In the genomic region with DNA sequence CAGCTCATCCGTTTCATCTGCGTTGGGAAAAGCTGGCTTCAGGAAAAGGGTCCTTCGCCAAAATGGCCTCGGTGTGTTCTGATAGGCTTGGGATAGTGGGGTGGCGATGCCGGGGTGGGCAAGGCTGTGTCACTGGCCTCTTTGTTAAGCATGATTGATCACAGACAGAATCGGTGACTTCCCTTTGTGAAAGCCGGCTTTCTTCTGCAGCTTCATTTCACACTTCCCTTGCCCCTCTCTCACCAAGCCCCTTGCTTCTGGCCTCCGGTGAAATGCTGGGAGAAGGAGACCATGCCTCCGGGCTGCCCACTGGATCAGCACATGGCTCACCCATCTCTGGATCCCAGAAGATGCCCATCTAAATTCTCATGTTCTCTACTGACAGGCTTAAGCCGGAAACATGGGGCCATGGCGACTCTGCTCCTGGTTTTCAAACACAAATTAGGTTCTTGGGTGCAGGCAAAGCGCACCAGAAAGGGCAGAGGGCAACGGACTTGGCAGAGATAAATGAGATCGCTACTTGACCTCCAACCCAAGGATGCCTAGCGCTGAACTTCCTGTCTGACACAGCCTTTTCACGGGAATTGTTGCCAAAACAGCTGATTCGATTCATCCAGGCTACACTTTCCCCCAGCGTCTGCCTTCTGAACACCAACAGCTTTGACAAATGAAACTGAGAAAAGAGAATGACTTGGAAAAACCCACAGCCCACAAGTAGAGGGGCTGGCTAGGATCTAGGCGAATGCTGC, we compare ENCODE assay signal across 8 mouse cellular contexts.
A peak's percentile ranks its signal among the peaks of the same experiment; 100 is the strongest.
DNase-seq lines count a peak whose midpoint lies in the region; TF ChIP-seq lines count a peak whose summit lies in the region.

No protein-coding gene starts in this region.

- WGBS in cerebellum, adult 2 months: 44% methylated on average over 20 of the region's 20 CpGs

- no peak for TF ChIP-seq POLR2A in cerebellum, adult 2 months (IDR thresholded peaks at IDR 0.05; ENCODE audit: borderline replicate concordance, insufficient read depth, low read length)

- DNase-seq in adrenal gland, adult 8-10 months: peak; percentile 20
- DNase-seq in embryo, embryonic 11.5 days (ENCODE audit: low read depth, low spot score): peak; percentile 31
- DNase-seq in kidney, adult 8-10 months: peak; percentile 19
- DNase-seq in lung, postnatal 4 days: peak; percentile 16 to 39
- no peak for DNase-seq in urinary bladder, postnatal 14 days (ENCODE audit: low spot score)
- no peak for DNase-seq in layer of hippocampus, adult 18-20 months (ENCODE audit: low spot score in 2 of 2)
- no peak for DNase-seq in cerebellum, adult 2 months
- DNase-seq in frontal cortex, postnatal 10 days (ENCODE audit: low spot score in 2 of 2): no peak

- H3K27ac ChIP-seq in cerebellum, adult 2 months (ENCODE audit: insufficient read depth, low read length): no peak overlapping the region

- peaks cover 4% of the 10 kb centered on the region; the same call in 1 of the 2 replicates for H3K4me1 ChIP-seq in cerebellum, adult 2 months (ENCODE audit: control insufficient read depth, insufficient read depth, low read length)

- H3K27me3 ChIP-seq in cerebellum, adult 2 months (ENCODE audit: control insufficient read depth, insufficient read depth, low read length): no peaks in the 10 kb centered on the region

- no peak overlapping the region for H3K4me3 ChIP-seq in cerebellum, adult 2 months (replicated peaks; ENCODE audit: insufficient read depth, low read depth, low read length)

- no peak for TF ChIP-seq CTCF in cerebellum, adult 2 months (IDR thresholded peaks at IDR 0.05; ENCODE audit: borderline replicate concordance, insufficient read depth, low read depth, low read length)

Comparison
In these comparisons a context has a peak if more than half of its experiments do, and no peak if none do; other contexts are left out.
1. DNase-seq: peak in adrenal gland, adult 8-10 months (single experiment), embryo, embryonic 11.5 days (single experiment), kidney, adult 8-10 months (2 of 2) and lung, postnatal 4 days (2 of 2); none in urinary bladder, postnatal 14 days (single experiment), layer of hippocampus, adult 18-20 months (0 of 2), cerebellum, adult 2 months (0 of 2) and frontal cortex, postnatal 10 days (0 of 2).